Mouse (Mus musculus): Measurements from ENCODE around the gene Cmya5.

- TF ChIP-seq EP300 (IDR thresholded peaks at IDR 0.05; ENCODE audit: low read depth) (no peak), CTCF (IDR thresholded peaks at IDR 0.05; ENCODE audit: low read depth) (no peak)
Measured at GRCm38 (mm10) chr13:93036218-93036617, 108.3 kb downstream of the Cmya5 start.

Measured in liver, embryonic 14.5 days (tissue).